Mouse (Mus musculus) CH12.LX (cell line): ENCODE results near the gene Fosb. TPM values are rescaled to one million over a fixed set of nuclear protein-coding genes. Genes with fewer than 3 reads are reported as not detected.

Experiments used
- DNase-seq: peaks from one replicate; pipeline ENCODE4 v3.0.0-alpha.2; 2013; ENCODE audit errors: extremely low read depth
- H3K27ac ChIP-seq: 2 replicates; pipeline ENCODE4 v1.5.1; 2012; ENCODE audit warnings: low read depth, mild to moderate bottlenecking, control low read depth, moderate library complexity; ENCODE audit not compliant: insufficient read depth
- H3K27me3 ChIP-seq: replicated peaks from 2 replicates; pipeline ENCODE3; 2012; ENCODE audit warnings: inconsistent platforms
- H3K36me3 ChIP-seq, 2 experiments: replicated peaks in 1 of 2; 2 replicates each; pipeline versions ENCODE3 to v1.6.1; 2012; ENCODE audit warnings: inconsistent platforms in 1 of 2, low read length in 1 of 2, mild to moderate bottlenecking in 1 of 2, mixed read lengths in 1 of 2, moderate library complexity in 1 of 2; ENCODE audit not compliant: control insufficient read depth in 1 of 2, insufficient read depth in 1 of 2
- H3K4me1 ChIP-seq, 2 experiments: 2 replicates each; pipeline ENCODE4 v1.6.1; 2012; ENCODE audit warnings: inconsistent platforms in 1 of 2, moderate library complexity in 1 of 2; ENCODE audit not compliant: insufficient read depth in 2 of 2, control insufficient read depth in 1 of 2
- H3K4me2 ChIP-seq: 2 replicates; pipeline ENCODE4 v1.6.1; 2012; ENCODE audit warnings: low read depth, mild to moderate bottlenecking, control low read depth; ENCODE audit not compliant: poor library complexity, insufficient read depth, severe bottlenecking
- H3K4me3 ChIP-seq, 3 experiments: fragments of 150-350 bp in 1 of 3; sonication (generic) in 1 of 3; replicated peaks in 1 of 3; 2 replicates each; pipeline versions ENCODE3 to v1.5.1; 2011 to 2012; ENCODE audit warnings: low read depth in 2 of 3, low read length in 2 of 3, mild to moderate bottlenecking in 2 of 3, moderate library complexity in 2 of 3, control low read depth in 1 of 3, improper control_type of control experiment in 1 of 3, inconsistent platforms in 1 of 3, mixed read lengths in 1 of 3; ENCODE audit not compliant: poor library complexity in 1 of 3
- H3K79me2 ChIP-seq: replicated peaks from 2 replicates; pipeline ENCODE4 v1.6.1; 2012; ENCODE audit warnings: mild to moderate bottlenecking, moderate library complexity; ENCODE audit not compliant: control insufficient read depth, poor library complexity, insufficient read depth, severe bottlenecking; ENCODE audit errors: extremely low read depth
- H3K9ac ChIP-seq: 2 replicates; pipeline ENCODE4 v1.6.1; 2012; ENCODE audit warnings: low read depth, mild to moderate bottlenecking, control low read depth, moderate library complexity; ENCODE audit not compliant: insufficient read depth
- H3K9me3 ChIP-seq: replicated peaks from 2 replicates; pipeline ENCODE3; 2012; ENCODE audit warnings: low read length, inconsistent platforms, mixed read lengths
- BHLHE40 ChIP-seq: IDR thresholded peaks from 2 replicates; pipeline ENCODE4 v1.6.1; 2011; ENCODE audit warnings: mild to moderate bottlenecking, low read depth, low read length, improper control_type of control experiment
- CHD1 ChIP-seq: IDR thresholded peaks from 2 replicates; pipeline ENCODE4 v1.6.1; 2012; ENCODE audit warnings: low read depth, low read length, improper control_type of control experiment, inconsistent platforms
- CHD2 ChIP-seq: IDR thresholded peaks from 2 replicates; pipeline ENCODE4 v1.6.1; 2011; ENCODE audit warnings: low read length, improper control_type of control experiment
- CTCF ChIP-seq, 2 experiments: IDR thresholded peaks in 1 of 2; conservative IDR thresholded peaks in 1 of 2; 2 replicates each; pipeline ENCODE4 v1.5.1; 2011 to 2012; ENCODE audit warnings: low read depth in 2 of 2, low read length in 2 of 2, improper control_type of control experiment in 1 of 2, inconsistent platforms in 1 of 2, mild to moderate bottlenecking in 1 of 2, moderate library complexity in 1 of 2
- E2F4 ChIP-seq: IDR thresholded peaks from 2 replicates; pipeline ENCODE4 v1.6.1; 2011; ENCODE audit warnings: low read depth, low read length, improper control_type of control experiment; ENCODE audit not compliant: insufficient replicate concordance
- ELF1 ChIP-seq: IDR thresholded peaks from 2 replicates; pipeline ENCODE4 v1.6.1; 2014; ENCODE audit warnings: low read depth, mild to moderate bottlenecking, inconsistent platforms, low read length, improper control_type of control experiment
- EP300 ChIP-seq: IDR thresholded peaks from 2 replicates; pipeline ENCODE4 v1.6.1; 2011; ENCODE audit warnings: low read length, improper control_type of control experiment
- ETS1 ChIP-seq: conservative IDR thresholded peaks from 2 replicates; pipeline ENCODE4 v1.6.1; 2012; ENCODE audit warnings: low read depth, mild to moderate bottlenecking, inconsistent platforms, low read length, improper control_type of control experiment, moderate library complexity
- GABPA ChIP-seq: IDR thresholded peaks from 2 replicates; pipeline ENCODE4 v1.6.1; 2012; ENCODE audit warnings: low read depth, low read length, improper control_type of control experiment, inconsistent platforms; ENCODE audit not compliant: insufficient replicate concordance
- HCFC1 ChIP-seq: IDR thresholded peaks from 2 replicates; pipeline ENCODE4 v1.6.1; 2012; ENCODE audit warnings: low read depth, mild to moderate bottlenecking, inconsistent platforms, low read length, improper control_type of control experiment
- IRF4 ChIP-seq: IDR thresholded peaks from 2 replicates; pipeline ENCODE4 v1.6.1; 2014; ENCODE audit warnings: low read depth, mild to moderate bottlenecking, inconsistent platforms, low read length, improper control_type of control experiment
- JUN ChIP-seq: IDR thresholded peaks from 2 replicates; pipeline ENCODE4 v1.6.1; 2011; ENCODE audit warnings: low read depth, mild to moderate bottlenecking, low read length, improper control_type of control experiment, moderate library complexity; ENCODE audit not compliant: insufficient read depth
- JUND ChIP-seq: conservative IDR thresholded peaks from 2 replicates; pipeline ENCODE4 v1.6.1; 2011; ENCODE audit warnings: low read depth, low read length, improper control_type of control experiment
- KAT2A ChIP-seq: IDR thresholded peaks from 2 replicates; pipeline ENCODE4 v1.6.1; 2012; ENCODE audit warnings: low read length, improper control_type of control experiment, inconsistent platforms; ENCODE audit not compliant: insufficient replicate concordance
- MAFK ChIP-seq: IDR thresholded peaks from 2 replicates; pipeline ENCODE4 v1.6.1; 2011; ENCODE audit warnings: low read length, improper control_type of control experiment; ENCODE audit not compliant: insufficient replicate concordance
- MAX ChIP-seq: IDR thresholded peaks from 2 replicates; pipeline ENCODE4 v1.6.1; 2011; ENCODE audit warnings: low read length, improper control_type of control experiment
- MAZ ChIP-seq: IDR thresholded peaks from 2 replicates; pipeline ENCODE4 v1.6.1; 2012; ENCODE audit warnings: low read depth, mild to moderate bottlenecking, inconsistent platforms, low read length, improper control_type of control experiment, moderate library complexity
- MEF2A ChIP-seq: IDR thresholded peaks from 2 replicates; pipeline ENCODE4 v1.6.1; 2014; ENCODE audit warnings: low read depth, mild to moderate bottlenecking, inconsistent platforms, low read length, improper control_type of control experiment, borderline replicate concordance
- MXI1 ChIP-seq: IDR thresholded peaks from 2 replicates; pipeline ENCODE4 v1.6.1; 2011; ENCODE audit warnings: mild to moderate bottlenecking, low read depth, low read length, improper control_type of control experiment
- MYC ChIP-seq: IDR thresholded peaks from 2 replicates; pipeline ENCODE4 v1.6.1; 2011; ENCODE audit warnings: low read depth, mild to moderate bottlenecking, improper control_type of control experiment, low read length
- NELFE ChIP-seq: IDR thresholded peaks from 2 replicates; pipeline ENCODE4 v1.6.1; 2011; ENCODE audit warnings: low read depth, low read length, improper control_type of control experiment
- NRF1 ChIP-seq: IDR thresholded peaks from 2 replicates; pipeline ENCODE4 v1.6.1; 2014; ENCODE audit warnings: low read depth, mild to moderate bottlenecking, inconsistent platforms, low read length, improper control_type of control experiment, moderate library complexity
- PAX5 ChIP-seq: IDR thresholded peaks from 2 replicates; pipeline ENCODE4 v1.6.1; 2012; ENCODE audit warnings: low read length, inconsistent platforms, mixed read lengths
- POLR2A ChIP-seq: IDR thresholded peaks from 2 replicates; pipeline ENCODE4 v1.6.1; 2011; ENCODE audit warnings: low read depth, mild to moderate bottlenecking, improper control_type of control experiment, low read length
- POLR2AphosphoS2 ChIP-seq: IDR thresholded peaks from 2 replicates; pipeline ENCODE4 v1.6.1; 2011; ENCODE audit warnings: low read depth, low read length, improper control_type of control experiment
- RAD21 ChIP-seq: IDR thresholded peaks from 2 replicates; pipeline ENCODE4 v1.6.1; 2011; ENCODE audit warnings: low read depth, mild to moderate bottlenecking, low read length, improper control_type of control experiment, moderate library complexity
- RCOR1 ChIP-seq: conservative IDR thresholded peaks from 2 replicates; pipeline ENCODE4 v1.6.1; 2012; ENCODE audit warnings: low read depth, mild to moderate bottlenecking, inconsistent platforms, low read length, improper control_type of control experiment
- SIN3A ChIP-seq: IDR thresholded peaks from 2 replicates; pipeline ENCODE4 v1.6.1; 2012; ENCODE audit warnings: low read length, improper control_type of control experiment, inconsistent platforms
- SMC3 ChIP-seq: IDR thresholded peaks from 2 replicates; pipeline ENCODE4 v1.6.1; 2011; ENCODE audit warnings: low read depth, low read length, improper control_type of control experiment
- TBP ChIP-seq: conservative IDR thresholded peaks from 2 replicates; pipeline ENCODE4 v1.6.1; 2011; ENCODE audit warnings: low read depth, low read length, improper control_type of control experiment
- TCF12 ChIP-seq: IDR thresholded peaks from 2 replicates; pipeline ENCODE4 v1.6.1; 2014; ENCODE audit warnings: low read depth, mild to moderate bottlenecking, inconsistent platforms, low read length, improper control_type of control experiment
- UBTF ChIP-seq: IDR thresholded peaks from 2 replicates; pipeline ENCODE4 v1.6.1; 2012; ENCODE audit warnings: low read depth, mild to moderate bottlenecking, inconsistent platforms, low read length, improper control_type of control experiment, moderate library complexity
- USF1 ChIP-seq: IDR thresholded peaks from 2 replicates; pipeline ENCODE4 v1.6.1; 2014; ENCODE audit warnings: low read depth, mild to moderate bottlenecking, inconsistent platforms, low read length, improper control_type of control experiment
- USF2 ChIP-seq: conservative IDR thresholded peaks from 2 replicates; pipeline ENCODE4 v1.6.1; 2011; ENCODE audit warnings: low read depth, low read length, improper control_type of control experiment
- ZC3H11A ChIP-seq: IDR thresholded peaks from 2 replicates; pipeline ENCODE4 v1.6.1; 2012; ENCODE audit warnings: low read depth, mild to moderate bottlenecking, inconsistent platforms, low read length, improper control_type of control experiment
- ZKSCAN1 ChIP-seq: IDR thresholded peaks from 2 replicates; pipeline ENCODE4 v1.6.1; 2012; ENCODE audit warnings: low read depth, inconsistent platforms, low read length, improper control_type of control experiment, borderline replicate concordance
- ZMIZ1 ChIP-seq: IDR thresholded peaks from 2 replicates; pipeline ENCODE4 v1.6.1; 2012; ENCODE audit warnings: low read depth, mild to moderate bottlenecking, inconsistent platforms, low read length, improper control_type of control experiment
- ZNF384 ChIP-seq: IDR thresholded peaks from 2 replicates; pipeline ENCODE4 v1.6.1; 2012; ENCODE audit warnings: low read depth, low read length, improper control_type of control experiment, inconsistent platforms
- dilution Hi-C: fragments of 300-500 bp; cut with MboI; formaldehyde crosslinking; loops from 2 replicates; pipeline ENCODE4 v1.14.3; 2020; ENCODE audit warnings: low sequenced_read_pairs; ENCODE audit not compliant: extremely low pct_unique_long_range_greater_than_20kb, extremely low pct_ligation_motif_present
- in situ Hi-C: fragments of 300-500 bp; cut with MboI; formaldehyde crosslinking; loops from 3 replicates; pipeline ENCODE4 v1.14.3; 2019; ENCODE audit warnings: low sequenced_read_pairs, low pct_ligation_motif_present, low pct_unique_long_range_greater_than_20kb, mixed read lengths
- polyA plus RNA-seq: library from polyadenylated mRNA; unstranded; fragments of >175 nt; gene quantifications from 2 replicates; pipeline ENCODE4 v1.2.1, GENCODE M21; 2012; ENCODE audit warnings: low read depth; ENCODE audit not compliant: insufficient read length
- total RNA-seq, 2 experiments: library from RNA; depleted of rRNA; stranded (reverse); fragments of 300-350 nt in 1 of 2; fragments of >200 nt in 1 of 2; gene quantifications; 2 replicates each; pipeline ENCODE4 v1.2.3; 2012 to 2014

Gene Fosb
- total and polyA plus RNA-seq, 3 experiments, result 0.08 to 0.56 TPM; not detected in 1

DNA sequence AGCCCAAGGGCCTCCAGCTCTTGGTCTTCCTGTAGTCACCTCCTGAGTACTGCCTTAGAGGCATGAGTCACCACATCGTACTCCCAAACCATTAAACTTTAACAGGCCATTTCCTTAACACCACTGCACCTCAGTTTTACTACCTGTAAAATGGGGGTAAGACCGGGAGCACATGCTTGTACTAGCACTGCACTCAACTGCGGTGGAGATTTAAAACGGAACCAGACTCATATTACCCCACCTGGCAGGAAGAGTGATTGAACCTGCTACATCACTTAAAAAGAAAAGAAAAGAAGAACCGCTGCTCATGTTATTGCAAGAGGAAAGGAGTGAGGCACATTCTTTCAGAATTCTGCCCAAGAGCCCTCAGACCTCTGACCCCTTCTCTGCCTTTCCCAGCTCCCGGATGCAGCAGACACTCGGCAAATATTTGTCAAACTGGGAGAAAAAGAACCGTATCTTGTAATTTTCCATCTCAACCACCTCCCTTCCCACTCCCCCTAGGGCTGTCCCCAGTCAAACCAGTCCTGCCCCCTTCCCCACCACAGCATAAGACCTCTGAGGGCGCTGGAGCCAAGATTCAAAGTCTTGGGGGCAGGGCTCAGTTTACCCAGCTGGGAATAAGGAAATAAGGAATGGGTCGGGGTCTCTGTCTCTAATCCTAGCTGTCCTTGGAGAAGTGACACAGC, 40.7 kb downstream of the Fosb start:
- Histone ChIP-seq H3K79me2 (peaks cover 64% of the 10 kb centered on the region), H3K9me3 (no peaks in the 10 kb centered on the region), H3K9ac (peak overlapping the region; percentile 91), H3K36me3 (peaks cover 23 to 28% of the 10 kb centered on the region in 2 experiments), H3K4me2 (peak overlapping the region; percentile 59), H3K4me3 (peak overlapping the region; percentile 47 to 94 (median 71)), H3K27me3 (no peaks in the 10 kb centered on the region), H3K4me1 (peaks cover 27 to 47% of the 10 kb centered on the region in 2 experiments), H3K27ac (peak overlapping the region; percentile 89)
- peak; percentile 58 for DNase-seq
- dilution Hi-C loops (no loop called here), in situ Hi-C loops (no loop called here)
- no peak for TF ChIP-seq IRF4
- TF ChIP-seq PAX5, result no peak
- no peak for TF ChIP-seq GABPA
- no peak for TF ChIP-seq MAZ
- peak; percentile 27; the same call in 1 of the 2 replicates for TF ChIP-seq NELFE
- peak; percentile 70 for TF ChIP-seq MYC
- peak; percentile 45; the same call in 1 of the 2 replicates for TF ChIP-seq MEF2A
- TF ChIP-seq RAD21, result no peak
- no peak for TF ChIP-seq E2F4
- no peak for TF ChIP-seq ZC3H11A
- no peak for TF ChIP-seq HCFC1
- TF ChIP-seq SIN3A, result peak; percentile 69
- TF ChIP-seq ZKSCAN1, result no peak
- TF ChIP-seq SMC3, result no peak
- no peak for TF ChIP-seq UBTF
- peak; percentile 39; the same call in 1 of the 2 replicates for TF ChIP-seq RCOR1
- TF ChIP-seq POLR2AphosphoS2, result peak; percentile 54; the same call in 1 of the 2 replicates
- no peak for TF ChIP-seq ZNF384
- no peak for TF ChIP-seq JUND
- no peak for TF ChIP-seq KAT2A
- TF ChIP-seq CHD2, result peak; percentile 21; the same call in 1 of the 2 replicates
- TF ChIP-seq USF2, result no peak
- peak; percentile 60; the same call in 1 of the 2 replicates for TF ChIP-seq MAX
- no peak; the same call in none of the 2 replicates for TF ChIP-seq BHLHE40
- no peak for TF ChIP-seq USF1
- peak; percentile 25; the same call in 1 of the 2 replicates for TF ChIP-seq ELF1
- TF ChIP-seq TCF12, result 0 out of 2 replicates have a peak, but pooled peaks have one; percentile 20
- TF ChIP-seq ZMIZ1, result 0 out of 2 replicates have a peak, but pooled peaks have one; percentile 20
- TF ChIP-seq MAFK, result no peak
- 0 out of 2 replicates have a peak, but pooled peaks have one; percentile 31 for TF ChIP-seq TBP
- TF ChIP-seq MXI1, result peak; percentile 63
- peak; percentile 29; the same call in 1 of the 2 replicates for TF ChIP-seq ETS1
- TF ChIP-seq NRF1, result no peak
- TF ChIP-seq JUN, result no peak
- 0 out of 2 replicates have a peak, but pooled peaks have one; percentile 73 for TF ChIP-seq CHD1
- TF ChIP-seq EP300, result no peak
- no peak for TF ChIP-seq CTCF (conservative IDR thresholded peaks at IDR 0.05 in 1 of 2, IDR thresholded peaks at IDR 0.05 in 1 of 2; ENCODE audit: low read depth in 2 of 2, low read length in 2 of 2)
- TF ChIP-seq POLR2A, result peak; percentile 42; the same call in 1 of the 2 replicates
